Mouse (Mus musculus) 3134 (cell line): ENCODE results near the gene Cd200r4.

ENCODE experiments used
- DNase-seq: peaks from one replicate; pipeline ENCODE4 v3.0.0-alpha.2; 2011; ENCODE audit warnings: low spot score; ENCODE audit not compliant: insufficient read length; ENCODE audit errors: extremely low read depth

Cd200r4 gene

GRCm38 (mm10) chr16:44875178-44875577 is 63.6 kb downstream of the Cd200r4 start:
- DNase-seq = no peak

- DNase-seq = no peak
Measured at GRCm38 (mm10) chr16:44876625-44877024, 65.1 kb downstream of the Cd200r4 start.

GRCm38 (mm10) chr16:44877595-44877994 is 66.1 kb downstream of the Cd200r4 start:
- no peak for DNase-seq
